Mouse (Mus musculus): ENCODE measurements around the gene Zbtb20. TPM values are rescaled to one million over a fixed set of nuclear protein-coding genes. Genes with fewer than 3 reads are reported as not detected.

Zbtb20 gene
- polyA plus RNA-seq, 1 experiment from 2014 or later, result 54.7 TPM

DNA sequence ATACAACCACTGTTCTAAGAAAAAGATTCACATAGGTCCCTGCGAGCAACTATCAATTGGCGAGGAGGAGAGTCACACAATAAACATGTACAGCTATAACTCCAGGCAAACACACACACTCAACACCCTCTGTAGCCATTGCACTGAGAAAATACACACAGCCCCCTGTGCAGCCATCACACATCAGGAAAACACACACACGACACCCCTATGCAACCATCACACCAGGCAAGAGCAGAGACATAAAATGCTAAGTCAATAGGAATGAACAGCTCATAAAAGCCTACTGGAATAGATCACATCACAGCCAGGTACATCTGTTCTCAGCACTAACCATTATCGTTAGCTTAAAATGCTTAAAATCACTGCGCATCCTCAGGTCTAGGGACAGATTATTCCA lies 532.9 kb downstream of the Zbtb20 start:
- H3K4me3 ChIP-seq (ENCODE audit: low read depth, low read length), result no peak overlapping the region
- H3K27me3 ChIP-seq (ENCODE audit: control insufficient read depth, insufficient read depth, low read length), result no peaks in the 10 kb centered on the region
- H3K4me2 ChIP-seq (ENCODE audit: low read depth, low read length, severe bottlenecking), result no peak overlapping the region
- WGBS, result 85% methylated on average over 5 of the region's 5 CpGs
- H3K27ac ChIP-seq (ENCODE audit: low read depth, low read length), result no peak overlapping the region
- H3K9me3 ChIP-seq (ENCODE audit: control insufficient read depth, low read length), result no peaks in the 10 kb centered on the region
- ATAC-seq (replicated peaks; ENCODE audit: low FRiP score) (no peak), DNase-seq (ENCODE audit: low spot score) (no peak)
- no peak overlapping the region for H3K9ac ChIP-seq (ENCODE audit: low read length)
- H3K4me1 ChIP-seq (replicated peaks; ENCODE audit: control insufficient read depth, insufficient read depth, low read length), result no peaks in the 10 kb centered on the region
- H3K36me3 ChIP-seq (ENCODE audit: control insufficient read depth, insufficient read depth, low read length), result no peaks in the 10 kb centered on the region

DNA sequence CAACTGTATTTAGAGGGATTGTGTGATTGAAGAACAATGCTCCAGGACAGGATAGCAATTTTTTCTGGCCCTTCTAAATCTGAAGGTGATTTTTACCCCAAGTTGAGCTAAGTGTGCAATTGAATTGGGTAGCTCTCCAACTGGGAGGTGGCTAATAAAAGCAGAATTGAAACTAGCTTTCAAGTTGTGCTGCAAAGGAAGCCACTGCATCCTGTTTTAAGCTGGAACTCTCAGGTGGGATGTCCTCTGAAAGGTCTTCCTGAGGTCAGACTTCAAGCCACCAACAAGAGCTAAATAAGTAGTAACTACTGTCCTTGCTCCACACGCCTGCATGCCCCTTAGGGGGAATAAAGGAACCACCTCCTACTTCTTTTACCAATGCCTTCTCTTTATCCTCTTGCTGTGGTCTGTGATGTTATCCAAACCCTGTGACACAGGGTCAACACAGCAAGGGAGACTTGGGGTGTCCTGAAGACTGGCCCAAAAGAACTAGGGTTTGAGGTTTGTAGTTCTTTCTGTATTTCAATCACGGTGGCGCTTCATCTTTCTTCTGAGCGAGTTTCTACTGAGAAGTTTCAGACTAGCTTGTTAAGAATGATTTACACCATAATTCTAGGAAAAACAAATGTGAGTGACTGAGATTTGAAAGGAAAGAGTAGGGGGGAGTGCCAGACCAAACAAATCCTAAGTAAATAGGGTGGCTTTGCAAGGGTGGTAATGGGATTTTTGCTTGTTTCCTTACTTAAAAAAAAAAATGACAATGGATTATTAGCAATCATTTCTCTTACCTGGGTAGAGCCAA lies 533.6 kb downstream of the Zbtb20 start:
- ATAC-seq (replicated peaks; ENCODE audit: low FRiP score), result no peak
- no peaks in the 10 kb centered on the region for H3K36me3 ChIP-seq (ENCODE audit: control insufficient read depth, insufficient read depth, low read length)
- no peak overlapping the region for H3K4me2 ChIP-seq (ENCODE audit: low read depth, low read length, severe bottlenecking)
- no peaks in the 10 kb centered on the region for H3K27me3 ChIP-seq (ENCODE audit: control insufficient read depth, insufficient read depth, low read length)
- 84% methylated on average over 4 of the region's 4 CpGs for WGBS
- no peak overlapping the region for H3K4me3 ChIP-seq (ENCODE audit: low read depth, low read length)
- DNase-seq (ENCODE audit: low spot score), result no peak
- H3K27ac ChIP-seq (ENCODE audit: low read depth, low read length), result no peak overlapping the region
- no peaks in the 10 kb centered on the region for H3K4me1 ChIP-seq (replicated peaks; ENCODE audit: control insufficient read depth, insufficient read depth, low read length)
- no peak overlapping the region for H3K9ac ChIP-seq (ENCODE audit: low read length)
- H3K9me3 ChIP-seq (ENCODE audit: control insufficient read depth, low read length), result no peaks in the 10 kb centered on the region

- no peaks in the 10 kb centered on the region for H3K4me1 ChIP-seq (replicated peaks; ENCODE audit: control insufficient read depth, insufficient read depth, low read length)
- H3K4me3 ChIP-seq (ENCODE audit: low read depth, low read length), result no peak overlapping the region
- no peak overlapping the region for H3K27ac ChIP-seq (ENCODE audit: low read depth, low read length)
- DNase-seq (ENCODE audit: low spot score) (no peak), ATAC-seq (replicated peaks; ENCODE audit: low FRiP score) (no peak)
- WGBS, result 86% methylated on average over 12 of the region's 12 CpGs
- no peaks in the 10 kb centered on the region for H3K9me3 ChIP-seq (ENCODE audit: control insufficient read depth, low read length)
- H3K9ac ChIP-seq (ENCODE audit: low read length), result no peak overlapping the region
- no peaks in the 10 kb centered on the region for H3K36me3 ChIP-seq (ENCODE audit: control insufficient read depth, insufficient read depth, low read length)
- no peaks in the 10 kb centered on the region for H3K27me3 ChIP-seq (ENCODE audit: control insufficient read depth, insufficient read depth, low read length)
- no peak overlapping the region for H3K4me2 ChIP-seq (ENCODE audit: low read depth, low read length, severe bottlenecking)
Measured at GRCm38 (mm10) chr16:43409910-43410612, 534.4 kb downstream of the Zbtb20 start.

DNA sequence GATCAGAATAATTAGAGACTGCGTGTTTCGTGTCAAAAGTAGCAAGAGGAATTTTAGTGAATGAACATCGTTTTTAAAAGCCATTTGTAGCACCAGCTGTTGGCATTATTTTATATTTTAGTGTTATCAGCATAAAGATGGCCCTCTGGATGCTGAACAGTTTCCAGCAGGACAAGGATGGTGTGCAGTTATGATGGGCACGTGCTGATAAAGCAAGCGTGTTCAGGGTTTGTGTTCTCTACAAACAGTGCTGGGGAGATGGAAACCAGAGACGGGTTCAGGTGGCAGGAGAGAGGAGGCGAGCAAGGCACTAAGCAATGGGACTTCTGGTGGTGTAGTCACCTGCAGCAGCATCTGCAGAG lies 534.9 kb downstream of the Zbtb20 start:
- H3K9me3 ChIP-seq (ENCODE audit: control insufficient read depth, low read length), result no peaks in the 10 kb centered on the region
- no peak overlapping the region for H3K27ac ChIP-seq (ENCODE audit: low read depth, low read length)
- DNase-seq (ENCODE audit: low spot score) (no peak), ATAC-seq (replicated peaks; ENCODE audit: low FRiP score) (no peak)
- 90% methylated on average over 7 of the region's 7 CpGs for WGBS
- no peak overlapping the region for H3K4me3 ChIP-seq (ENCODE audit: low read depth, low read length)
- H3K4me2 ChIP-seq (ENCODE audit: low read depth, low read length, severe bottlenecking), result no peak overlapping the region
- H3K36me3 ChIP-seq (ENCODE audit: control insufficient read depth, insufficient read depth, low read length), result no peaks in the 10 kb centered on the region
- no peaks in the 10 kb centered on the region for H3K27me3 ChIP-seq (ENCODE audit: control insufficient read depth, insufficient read depth, low read length)
- H3K4me1 ChIP-seq (replicated peaks; ENCODE audit: control insufficient read depth, insufficient read depth, low read length), result no peaks in the 10 kb centered on the region
- H3K9ac ChIP-seq (ENCODE audit: low read length), result no peak overlapping the region

DNA sequence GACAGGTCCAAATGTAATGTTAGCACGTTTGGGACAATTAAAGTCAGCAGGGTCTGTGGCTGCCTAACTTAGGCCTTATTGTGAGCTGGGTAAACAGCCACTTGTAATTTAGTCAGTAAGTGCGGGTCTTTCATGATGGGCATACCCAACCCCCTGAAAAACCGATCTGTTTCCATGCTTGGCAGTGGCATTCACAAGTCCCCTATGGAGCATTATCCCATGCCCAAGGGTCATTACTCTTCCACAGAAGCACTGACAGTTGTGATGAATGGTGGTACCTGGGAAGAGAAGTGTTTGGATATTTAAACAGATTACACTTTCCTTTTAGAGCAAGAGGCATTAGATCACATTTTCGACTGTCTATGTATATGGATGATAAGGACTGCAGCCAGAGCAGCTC lies 540.2 kb downstream of the Zbtb20 start:
- no peaks in the 10 kb centered on the region for H3K4me1 ChIP-seq (replicated peaks; ENCODE audit: control insufficient read depth, insufficient read depth, low read length)
- no peak overlapping the region for H3K27ac ChIP-seq (ENCODE audit: low read depth, low read length)
- ATAC-seq (replicated peaks; ENCODE audit: low FRiP score) (no peak), DNase-seq (ENCODE audit: low spot score) (no peak)
- 80% methylated on average over 4 of the region's 4 CpGs for WGBS
- H3K4me3 ChIP-seq (ENCODE audit: low read depth, low read length), result no peak overlapping the region
- no peaks in the 10 kb centered on the region for H3K27me3 ChIP-seq (ENCODE audit: control insufficient read depth, insufficient read depth, low read length)
- H3K4me2 ChIP-seq (ENCODE audit: low read depth, low read length, severe bottlenecking), result no peak overlapping the region
- H3K9ac ChIP-seq (ENCODE audit: low read length), result no peak overlapping the region
- H3K36me3 ChIP-seq (ENCODE audit: control insufficient read depth, insufficient read depth, low read length), result no peaks in the 10 kb centered on the region
- H3K9me3 ChIP-seq (ENCODE audit: control insufficient read depth, low read length), result no peaks in the 10 kb centered on the region

DNA sequence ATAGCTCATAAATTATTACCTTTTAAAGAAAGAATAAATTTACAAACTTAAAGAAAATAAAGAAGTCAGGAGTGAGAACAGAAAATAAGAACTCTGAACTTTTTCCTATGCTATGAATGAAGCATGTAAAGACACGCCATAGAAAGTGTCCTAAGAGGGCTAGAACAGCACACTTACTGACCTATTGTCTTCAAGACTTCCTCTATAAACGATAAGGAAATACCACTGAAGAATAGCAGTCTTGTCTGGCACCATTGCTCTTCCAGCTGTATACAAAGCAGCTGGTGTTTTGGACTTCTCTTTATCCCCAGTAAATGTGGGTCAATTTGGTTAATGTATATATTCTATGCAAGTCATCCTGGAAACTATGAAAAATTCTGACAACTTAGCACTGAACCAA lies 544.2 kb downstream of the Zbtb20 start:
- H3K27ac ChIP-seq (ENCODE audit: low read depth, low read length), result no peak overlapping the region
- no peak for ATAC-seq (replicated peaks; ENCODE audit: low FRiP score)
- H3K4me1 ChIP-seq (replicated peaks; ENCODE audit: control insufficient read depth, insufficient read depth, low read length), result no peaks in the 10 kb centered on the region
- WGBS, result 68% methylated on average over 2 of the region's 2 CpGs
- H3K4me2 ChIP-seq (ENCODE audit: low read depth, low read length, severe bottlenecking), result no peak overlapping the region
- H3K4me3 ChIP-seq (ENCODE audit: low read depth, low read length), result no peak overlapping the region
- no peaks in the 10 kb centered on the region for H3K36me3 ChIP-seq (ENCODE audit: control insufficient read depth, insufficient read depth, low read length)
- H3K9ac ChIP-seq (ENCODE audit: low read length), result no peak overlapping the region
- H3K9me3 ChIP-seq (ENCODE audit: control insufficient read depth, low read length), result no peaks in the 10 kb centered on the region
- DNase-seq (ENCODE audit: low spot score), result no peak
- H3K27me3 ChIP-seq (ENCODE audit: control insufficient read depth, insufficient read depth, low read length), result no peaks in the 10 kb centered on the region

DNA sequence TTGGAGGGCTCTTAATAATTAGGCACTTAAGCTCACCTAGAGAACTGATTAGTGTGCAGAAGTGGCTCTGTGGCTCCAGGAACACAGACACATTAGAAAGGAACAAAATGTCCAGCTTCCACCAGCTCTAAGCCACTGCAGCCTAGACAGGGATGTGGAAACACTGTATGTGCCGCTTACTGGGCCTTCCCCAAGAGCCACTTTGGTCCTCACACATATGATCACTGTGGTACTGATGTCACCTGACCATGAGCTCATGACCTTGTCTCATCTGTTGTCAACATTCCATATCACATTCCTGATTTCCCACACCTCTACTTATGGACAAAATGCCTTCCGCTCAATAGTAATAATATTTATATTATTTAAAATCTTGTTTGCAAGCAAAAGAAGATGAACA lies 553.3 kb downstream of the Zbtb20 start:
- no peak for ATAC-seq (replicated peaks; ENCODE audit: low FRiP score)
- WGBS, result 90% methylated on average over 2 of the region's 2 CpGs
- no peaks in the 10 kb centered on the region for H3K36me3 ChIP-seq (ENCODE audit: control insufficient read depth, insufficient read depth, low read length)

GRCm38 (mm10) chr16:43430030-43430429 lies 554.3 kb downstream of the Zbtb20 start:
- no peak overlapping the region for H3K4me3 ChIP-seq (ENCODE audit: low read depth, low read length)
- no peaks in the 10 kb centered on the region for H3K36me3 ChIP-seq (ENCODE audit: control insufficient read depth, insufficient read depth, low read length)
- H3K9ac ChIP-seq (ENCODE audit: low read length), result no peak overlapping the region
- no peaks in the 10 kb centered on the region for H3K4me1 ChIP-seq (replicated peaks; ENCODE audit: control insufficient read depth, insufficient read depth, low read length)
- no peak for ATAC-seq (replicated peaks; ENCODE audit: low FRiP score)
- H3K27ac ChIP-seq (ENCODE audit: low read depth, low read length), result no peak overlapping the region
- WGBS, result 91% methylated on average over 4 of the region's 4 CpGs
- no peak for DNase-seq (ENCODE audit: low spot score)
- no peaks in the 10 kb centered on the region for H3K27me3 ChIP-seq (ENCODE audit: control insufficient read depth, insufficient read depth, low read length)
- no peak overlapping the region for H3K4me2 ChIP-seq (ENCODE audit: low read depth, low read length, severe bottlenecking)
- no peaks in the 10 kb centered on the region for H3K9me3 ChIP-seq (ENCODE audit: control insufficient read depth, low read length)

More for the DNA sequence above, 553.3 kb downstream of the Zbtb20 start:
- no peak overlapping the region for H3K27ac ChIP-seq (ENCODE audit: low read depth, low read length)
- no peak overlapping the region for H3K9ac ChIP-seq (ENCODE audit: low read length)
- DNase-seq (ENCODE audit: low spot score), result no peak
- no peaks in the 10 kb centered on the region for H3K4me1 ChIP-seq (replicated peaks; ENCODE audit: control insufficient read depth, insufficient read depth, low read length)
- H3K9me3 ChIP-seq (ENCODE audit: control insufficient read depth, low read length), result no peaks in the 10 kb centered on the region
- H3K4me2 ChIP-seq (ENCODE audit: low read depth, low read length, severe bottlenecking), result no peak overlapping the region
- H3K4me3 ChIP-seq (ENCODE audit: low read depth, low read length), result no peak overlapping the region
- H3K27me3 ChIP-seq (ENCODE audit: control insufficient read depth, insufficient read depth, low read length), result no peaks in the 10 kb centered on the region

All from forebrain, embryonic 11.5 days (tissue).